Mouse (Mus musculus) intestine, postnatal 0 days (tissue): ENCODE data around the gene Gm12830. TPM values are rescaled to one million over a fixed set of nuclear protein-coding genes. Genes with fewer than 3 reads are reported as not detected.
A peak's percentile ranks its signal among the peaks of the same experiment; 100 is the strongest.

Experiments used
- ATAC-seq: fragments of 200-750 bp; cut with Nextera tagmentation; 2 replicates; pipeline ENCODE4 v1.8.0; 2017; ENCODE audit warnings: mild to moderate bottlenecking, moderate TSS enrichment, moderate library complexity
- H3K27ac ChIP-seq: fragments of 300-500 bp; sonication (generic); 2 replicates; pipeline ENCODE4 v1.5.1; 2014; ENCODE audit warnings: mild to moderate bottlenecking, low read depth, low read length, moderate library complexity
- H3K27me3 ChIP-seq: fragments of 300-500 bp; sonication (generic); replicated peaks from 2 replicates; pipeline ENCODE4 v1.6.1; 2014; ENCODE audit warnings: low read length, mixed read lengths; ENCODE audit not compliant: control insufficient read depth, insufficient read depth
- H3K36me3 ChIP-seq: fragments of 300-500 bp; sonication (generic); 2 replicates; pipeline ENCODE4 v1.6.1; 2014; ENCODE audit warnings: mild to moderate bottlenecking, moderate library complexity; ENCODE audit not compliant: control insufficient read depth, insufficient read depth
- H3K4me1 ChIP-seq: fragments of 300-500 bp; sonication (generic); replicated peaks from 2 replicates; pipeline ENCODE4 v1.6.1; 2014; ENCODE audit warnings: antibody characterized with exemption, low read length, mixed read lengths; ENCODE audit not compliant: control insufficient read depth, insufficient read depth
- H3K4me2 ChIP-seq: fragments of 300-500 bp; sonication (generic); replicated peaks from 2 replicates; pipeline ENCODE4 v1.6.1; 2014; ENCODE audit warnings: low read depth, mild to moderate bottlenecking, moderate library complexity
- H3K4me3 ChIP-seq: fragments of 300-500 bp; sonication (generic); 2 replicates; pipeline ENCODE4 v1.5.1; 2014; ENCODE audit warnings: low read depth, low read length
- H3K9ac ChIP-seq: fragments of 300-500 bp; sonication (generic); 2 replicates; pipeline ENCODE4 v1.6.1; 2014; ENCODE audit warnings: mild to moderate bottlenecking, low read depth, low read length
- H3K9me3 ChIP-seq: fragments of 300-500 bp; sonication (generic); 2 replicates; pipeline ENCODE4 v1.6.1; 2016; ENCODE audit warnings: mixed run types; ENCODE audit not compliant: control insufficient read depth
- CTCF ChIP-seq: sonication (generic); IDR thresholded peaks from 2 replicates; pipeline ENCODE4 v1.5.1; 2016; ENCODE audit warnings: low read depth, mild to moderate bottlenecking, control low read depth, antibody characterized with exemption, moderate library complexity
- WGBS: fragments of 180-500 bp; shearing (Covaris S2); extraction: QIAGEN DNeasy Blood & Tissue Kit; methylation state at CpG from one replicate; pipeline ENCODE4 v1.1.7; 2014; 5-methylcytosine and 5-hydroxymethylcytosine counted together
- polyA plus RNA-seq: library from polyadenylated mRNA; unstranded; fragments of >200 nt; fragmentation: Nextera tagmentation; extraction: Ambion mirVana; gene quantifications from 2 replicates; pipeline ENCODE4 v1.2.1, GENCODE M21; 2015

Gene Gm12830
- polyA plus RNA-seq = not detected in 2 replicates

DNA sequence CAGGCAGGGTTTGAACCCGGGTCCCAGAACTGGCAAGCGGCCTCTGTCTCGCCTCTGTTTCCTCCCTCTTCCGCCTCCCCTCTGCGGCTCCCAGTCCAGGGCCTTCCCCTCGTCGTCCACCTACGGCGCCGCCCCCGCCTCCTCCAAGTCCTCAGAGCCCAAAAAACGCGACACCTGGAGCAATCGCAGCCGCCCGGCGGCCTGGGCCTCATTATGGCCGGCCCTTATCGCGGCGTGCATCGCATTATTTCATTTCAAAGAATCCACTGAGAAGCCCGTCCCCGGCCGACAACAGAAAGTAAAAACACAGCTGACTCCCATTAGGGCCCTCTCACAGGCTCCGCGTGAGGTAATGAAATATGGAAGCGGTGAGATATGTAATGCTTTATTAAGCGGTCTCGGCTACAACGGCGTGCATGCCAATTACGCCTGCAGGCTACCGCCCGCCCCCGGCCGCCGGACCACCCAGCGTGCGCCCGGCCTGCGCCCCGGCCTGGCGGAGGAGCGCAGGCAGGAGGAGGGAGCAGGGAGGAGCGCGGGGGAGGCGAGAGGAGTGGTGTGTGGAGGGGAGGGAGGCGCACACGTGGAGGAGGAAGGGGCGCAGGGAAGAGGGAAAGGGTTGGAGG is at the start of gene Gm12830:
Gene Gm12830 (plus strand): TSS at position 156 of the 626 bp plus-strand sequence.
- H3K4me3 ChIP-seq = peak within 1 kb of the TSS; percentile 50
- no peaks in the 10 kb centered on the region for H3K36me3 ChIP-seq
- H3K4me2 ChIP-seq = peak within 1 kb of the TSS; percentile 78
- H3K4me1 ChIP-seq = no peaks in the 10 kb centered on the region
- peak within 1 kb of the TSS; percentile 9; the same call in 1 of the 2 replicates for H3K27ac ChIP-seq
- 0 out of 2 replicates have a peak within 1 kb of the TSS, but pooled peaks have one; percentile 28 for H3K9ac ChIP-seq
- ATAC-seq = peak; percentile 79
- H3K9me3 ChIP-seq = no peaks in the 10 kb centered on the region
- 2% methylated on average over 51 of the region's 51 CpGs for WGBS
- no peak for TF ChIP-seq CTCF
- no peaks in the 10 kb centered on the region for H3K27me3 ChIP-seq

DNA sequence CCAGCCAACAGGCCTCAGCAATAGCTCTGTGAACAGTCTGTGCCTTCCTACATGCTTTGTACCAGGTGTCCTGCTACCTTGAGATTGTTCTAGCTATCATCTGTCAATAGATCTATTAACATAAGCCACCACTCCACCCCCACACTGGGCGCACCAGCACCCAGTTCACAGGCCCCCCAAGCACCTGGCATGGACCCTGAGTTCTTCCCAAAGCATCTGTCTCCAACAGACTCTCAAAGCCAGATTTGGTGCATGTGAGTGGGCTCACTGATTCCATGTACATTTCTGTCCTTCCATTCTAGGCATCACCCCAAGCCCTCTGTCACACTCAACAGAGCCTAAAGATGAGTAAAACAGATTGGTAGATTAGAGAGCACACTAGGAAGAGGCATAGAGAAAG is 48.2 kb upstream of the Gm12830 start:
- no peak for TF ChIP-seq CTCF
- WGBS = 85% methylated on average over 1 of the region's 1 CpGs
- no peaks in the 10 kb centered on the region for H3K27me3 ChIP-seq
- no peaks in the 10 kb centered on the region for H3K9me3 ChIP-seq
- no peak overlapping the region for H3K9ac ChIP-seq
- no peaks in the 10 kb centered on the region for H3K36me3 ChIP-seq
- no peak for ATAC-seq
- no peak overlapping the region for H3K27ac ChIP-seq
- no peaks in the 10 kb centered on the region for H3K4me1 ChIP-seq
- no peak overlapping the region for H3K4me2 ChIP-seq
- H3K4me3 ChIP-seq = no peak overlapping the region

DNA sequence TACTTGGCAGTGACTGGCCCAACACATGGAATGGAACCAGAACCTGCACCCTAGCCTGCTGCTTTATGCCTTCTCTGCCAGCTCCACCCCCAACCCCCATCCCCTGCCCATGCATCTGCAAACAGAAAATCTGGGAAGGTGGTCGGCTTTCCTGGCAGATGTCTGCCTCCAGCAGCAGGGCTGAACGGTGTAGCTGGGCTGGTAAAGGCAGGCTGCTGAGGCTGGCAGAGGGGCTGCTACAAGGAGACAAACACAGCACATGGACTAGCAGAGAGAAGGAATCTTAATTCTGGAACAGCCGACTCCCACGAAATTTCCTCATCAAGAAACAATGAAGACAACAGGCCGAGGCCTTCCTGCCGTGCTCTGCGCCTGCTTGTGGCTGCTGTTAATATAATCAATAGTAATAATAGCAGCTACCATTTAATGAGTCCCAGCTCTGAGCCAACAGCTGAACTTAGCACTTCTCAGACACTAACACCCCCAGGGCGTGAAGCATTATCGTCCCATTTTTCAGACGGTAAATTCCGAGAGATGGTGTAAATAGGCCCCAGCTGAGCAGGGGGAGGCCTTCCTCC is 43.8 kb upstream of the Gm12830 start:
- no peak overlapping the region for H3K4me3 ChIP-seq
- H3K4me1 ChIP-seq = no peaks in the 10 kb centered on the region
- no peak for TF ChIP-seq CTCF
- no peak for ATAC-seq
- no peak overlapping the region for H3K4me2 ChIP-seq
- no peak overlapping the region for H3K9ac ChIP-seq
- H3K27me3 ChIP-seq = no peaks in the 10 kb centered on the region
- 73% methylated on average over 11 of the region's 11 CpGs for WGBS
- no peaks in the 10 kb centered on the region for H3K36me3 ChIP-seq
- no peaks in the 10 kb centered on the region for H3K9me3 ChIP-seq
- H3K27ac ChIP-seq = no peak overlapping the region

DNA sequence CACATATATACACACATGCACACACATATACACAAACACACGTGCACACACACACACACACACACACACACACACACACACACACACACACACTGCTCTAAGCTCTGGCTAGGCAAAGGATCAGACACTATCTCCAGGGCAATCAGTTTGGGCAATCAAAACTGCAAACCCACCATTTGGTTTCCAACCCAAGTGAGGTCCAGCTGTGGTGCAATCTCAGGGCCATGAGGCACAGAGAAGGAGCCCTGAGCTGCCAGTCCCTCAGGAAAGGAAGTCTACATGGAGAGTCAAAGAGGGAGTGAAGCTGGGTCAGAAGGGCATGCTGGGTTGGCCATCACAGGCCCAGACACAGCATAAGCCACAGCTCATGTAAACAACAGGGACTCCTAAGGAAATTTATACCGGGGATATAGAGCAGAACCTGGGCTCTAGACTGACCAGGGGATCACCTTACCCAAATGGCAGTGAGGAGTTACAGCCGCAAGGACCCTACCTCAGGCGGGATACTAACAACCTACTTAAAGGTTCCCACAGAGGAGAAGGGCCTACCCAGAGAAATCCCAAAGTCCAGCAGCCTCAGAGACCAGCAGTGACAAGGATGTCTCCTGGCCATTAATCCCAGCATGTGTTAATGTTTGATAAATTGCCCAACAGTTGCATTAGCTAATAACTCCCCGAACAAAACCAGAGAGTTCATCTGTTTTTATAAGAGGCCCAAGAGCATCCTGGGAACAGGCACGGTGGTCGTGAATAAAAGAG is 42.6 kb upstream of the Gm12830 start:
- no peak overlapping the region for H3K4me2 ChIP-seq
- no peaks in the 10 kb centered on the region for H3K4me1 ChIP-seq
- no peak for TF ChIP-seq CTCF
- no peak for ATAC-seq
- no peaks in the 10 kb centered on the region for H3K36me3 ChIP-seq
- no peak overlapping the region for H3K9ac ChIP-seq
- WGBS = 42% methylated on average over 7 of the region's 7 CpGs
- no peak overlapping the region; the same call in 1 of the 2 replicates for H3K27ac ChIP-seq
- no peaks in the 10 kb centered on the region for H3K27me3 ChIP-seq
- no peaks in the 10 kb centered on the region for H3K9me3 ChIP-seq
- H3K4me3 ChIP-seq = no peak overlapping the region

DNA sequence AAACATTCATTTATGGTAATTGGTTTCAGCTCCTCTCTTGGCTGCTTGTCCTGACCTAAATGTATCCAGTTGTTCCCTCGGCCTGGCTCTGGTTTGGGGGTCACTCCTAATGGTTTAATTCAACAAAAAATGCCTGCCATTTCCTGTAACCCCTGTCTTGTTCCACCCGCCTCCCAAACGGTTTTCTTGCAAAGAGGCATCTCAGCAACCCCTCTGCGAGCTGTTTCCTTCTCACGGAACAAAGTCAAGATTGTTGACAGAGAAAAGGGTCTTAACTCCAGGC is 42.1 kb upstream of the Gm12830 start:
- no peak overlapping the region for H3K4me3 ChIP-seq
- no peak overlapping the region for H3K4me2 ChIP-seq
- no peaks in the 10 kb centered on the region for H3K4me1 ChIP-seq
- no peak for ATAC-seq
- H3K27ac ChIP-seq = no peak overlapping the region
- no peak for TF ChIP-seq CTCF
- no peaks in the 10 kb centered on the region for H3K9me3 ChIP-seq
- no peaks in the 10 kb centered on the region for H3K27me3 ChIP-seq
- H3K9ac ChIP-seq = no peak overlapping the region
- H3K36me3 ChIP-seq = no peaks in the 10 kb centered on the region
- 36% methylated on average over 5 of the region's 5 CpGs for WGBS

DNA sequence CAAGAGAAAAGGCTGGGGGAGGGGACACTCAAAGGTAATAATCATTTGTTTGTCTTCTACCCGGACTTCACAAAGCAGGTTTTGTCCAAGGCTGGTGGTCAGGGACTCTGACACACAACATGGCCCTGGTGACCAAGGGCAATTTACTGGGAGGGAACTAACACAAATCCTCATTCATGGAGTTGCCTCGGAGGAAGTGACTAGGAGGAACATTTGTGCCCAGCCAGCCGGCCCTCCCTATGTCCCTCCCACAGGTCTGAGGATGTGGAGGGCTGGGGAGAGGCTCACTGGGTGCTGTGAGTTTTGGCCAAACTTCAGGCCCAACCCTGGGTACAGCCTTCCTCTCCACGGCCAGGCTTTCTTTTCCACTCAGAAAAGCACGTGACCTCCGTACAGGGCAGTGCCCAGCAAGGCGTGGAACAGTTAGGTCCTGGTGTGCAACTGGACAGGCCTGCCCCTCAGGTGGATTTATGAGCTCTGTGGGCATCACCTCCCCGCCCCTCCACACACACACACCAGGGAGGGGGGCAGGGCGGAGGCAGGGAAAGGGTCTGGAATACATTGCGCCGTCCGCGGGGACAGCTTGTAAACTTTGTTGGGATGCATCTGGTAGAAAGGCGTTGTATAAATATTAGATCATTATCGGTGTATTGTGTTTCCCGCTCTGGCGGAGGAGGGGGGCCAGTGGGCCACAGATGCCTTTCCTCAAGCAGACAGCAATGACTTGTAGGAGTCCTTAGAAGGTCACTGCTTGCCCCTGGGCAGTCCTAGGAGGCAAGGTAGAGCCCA is 41.6 kb upstream of the Gm12830 start:
- Histone ChIP-seq H3K4me2 (no peak overlapping the region), H3K4me1 (no peaks in the 10 kb centered on the region), H3K9me3 (no peaks in the 10 kb centered on the region), H3K27me3 (no peaks in the 10 kb centered on the region), H3K36me3 (no peaks in the 10 kb centered on the region), H3K27ac (no peak overlapping the region), H3K4me3 (no peak overlapping the region), H3K9ac (no peak overlapping the region)
- no peak for TF ChIP-seq CTCF
- 39% methylated on average over 17 of the region's 17 CpGs for WGBS
- ATAC-seq = peak; percentile 13; the same call in 1 of the 2 replicates
